Comparison of ENCODE assay signal across 9 mouse cellular contexts in genomic region chr8:122262835-122263234, GRCm38 (mm10).
"Had no signal": no experiment of that assay in that cellular context is flagged by ENCODE, and none has a peak within 500 bp of the region (broad histone marks: within the 10 kb centered on the region; RNA-seq: fewer than 3 reads in every experiment).

No protein-coding gene starts in this region.

- H3K4me3 ChIP-seq: limb, embryonic 12.5 days; liver, embryonic 13.5 days; myocyte; neural tube, embryonic 15.5 days had no signal

- DNase-seq: kidney, postnatal 25 days; liver; liver, embryonic 13.5 days; liver, postnatal 0 days; midbrain, embryonic 14.5 days had no signal

- H3K9ac ChIP-seq: limb, embryonic 12.5 days; liver, embryonic 13.5 days; liver, postnatal 0 days; neural tube, embryonic 15.5 days had no signal

- H3K9me3 ChIP-seq: limb, embryonic 12.5 days; liver, embryonic 13.5 days; neural tube, embryonic 15.5 days had no signal

- H3K27ac ChIP-seq: limb, embryonic 12.5 days; liver, embryonic 13.5 days; neural tube, embryonic 15.5 days; stomach, postnatal 0 days had no signal

- H3K36me3 ChIP-seq: limb, embryonic 12.5 days; liver, embryonic 13.5 days; neural tube, embryonic 15.5 days had no signal

- H3K4me1 ChIP-seq: liver, embryonic 13.5 days had no signal
